Mouse (Mus musculus) E14TG2a.4 (cell line): ENCODE data around the gene Tnrc6a.

ENCODE experiments used
- CTCF ChIP-seq: conservative IDR thresholded peaks from 2 replicates; pipeline ENCODE4 v1.5.1; 2014; ENCODE audit warnings: low read length
- NANOG ChIP-seq: IDR thresholded peaks from 2 replicates; pipeline ENCODE4 v1.6.1; 2014; ENCODE audit warnings: borderline replicate concordance, low read length, mixed read lengths
- POU5F1 ChIP-seq: IDR thresholded peaks from 2 replicates; pipeline ENCODE4 v1.6.1; 2014; ENCODE audit warnings: low read length, borderline replicate concordance

DNA sequence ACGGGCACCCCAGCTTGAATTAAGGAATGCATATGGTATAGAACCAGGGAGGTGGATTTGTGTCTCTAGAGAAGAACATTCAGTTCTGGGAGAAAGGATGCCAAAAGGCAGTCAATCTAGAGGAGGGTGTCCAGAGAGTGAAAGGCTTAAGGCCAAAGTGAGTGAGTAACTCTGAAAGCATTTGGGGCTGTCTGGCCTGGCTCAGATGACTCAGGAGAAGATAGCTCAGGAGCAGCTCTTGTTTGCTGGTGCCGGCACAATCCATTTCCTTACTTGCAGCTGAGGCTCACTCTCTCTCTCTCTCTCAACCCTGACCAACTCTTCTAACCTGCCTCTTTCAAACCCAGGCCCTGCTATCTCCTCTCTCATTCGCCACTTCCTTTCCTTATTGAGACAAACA lies 13.6 kb upstream of the Tnrc6a start:
- no peak for TF ChIP-seq CTCF
- TF ChIP-seq NANOG, result no peak
- TF ChIP-seq POU5F1, result no peak
